Mouse (Mus musculus) ovary, adult 2 months (tissue): ENCODE measurements around the gene Gm20458. TPM values are rescaled to one million over a fixed set of nuclear protein-coding genes. Genes with fewer than 3 reads are reported as not detected.

Experiments used
- polyA plus RNA-seq: library from polyadenylated mRNA; depleted of rRNA; stranded (reverse); fragments of >200 nt; gene quantifications from 2 replicates; pipeline ENCODE4 v1.2.3, GENCODE M21; 2012; rRNA removed

Gene Gm20458
- polyA plus RNA-seq: 92.2 and 115 TPM in 2 replicates

DNA sequence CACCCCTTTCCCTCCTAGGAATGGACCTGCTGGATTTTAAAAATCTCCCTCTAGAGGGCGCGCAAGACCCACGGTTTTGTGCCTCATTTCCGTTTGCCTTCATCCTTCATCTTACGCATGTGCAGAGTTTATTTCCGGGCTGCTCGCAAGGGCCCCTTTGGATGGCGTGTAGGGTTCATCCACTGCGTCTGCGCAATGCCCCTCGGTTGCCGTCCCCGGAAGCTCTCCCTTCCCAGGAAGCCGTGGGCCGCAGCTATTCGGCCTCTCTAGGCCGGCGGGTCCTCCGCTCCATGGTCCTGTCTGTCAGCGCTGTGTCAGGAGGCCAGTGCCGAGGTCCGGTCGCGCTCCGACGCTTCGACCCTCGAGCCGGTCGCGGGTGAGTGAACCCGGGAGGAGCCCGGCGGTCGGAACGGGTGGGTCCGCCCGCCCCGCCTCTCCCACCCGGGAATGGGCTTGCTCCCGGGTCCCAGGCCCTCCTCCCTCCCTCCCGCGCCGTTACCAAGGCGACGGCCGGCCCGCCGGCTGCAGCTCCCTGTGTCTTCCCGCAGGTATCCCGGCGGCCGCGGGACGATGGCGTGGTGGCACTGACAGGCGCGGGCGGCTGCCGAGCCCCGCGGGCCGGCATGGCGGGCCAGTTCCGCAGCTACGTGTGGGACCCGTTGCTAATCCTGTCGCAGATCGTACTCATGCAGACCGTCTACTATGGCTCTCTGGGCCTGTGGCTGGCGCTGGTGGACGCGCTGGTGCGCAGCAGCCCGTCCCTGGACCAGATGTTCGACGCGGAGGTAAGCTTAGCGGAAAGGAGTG lies at the start of gene Gm20458:
TSS of gene Gm20458 (plus strand) at position 223 of the 807 bp plus-strand sequence.

DNA sequence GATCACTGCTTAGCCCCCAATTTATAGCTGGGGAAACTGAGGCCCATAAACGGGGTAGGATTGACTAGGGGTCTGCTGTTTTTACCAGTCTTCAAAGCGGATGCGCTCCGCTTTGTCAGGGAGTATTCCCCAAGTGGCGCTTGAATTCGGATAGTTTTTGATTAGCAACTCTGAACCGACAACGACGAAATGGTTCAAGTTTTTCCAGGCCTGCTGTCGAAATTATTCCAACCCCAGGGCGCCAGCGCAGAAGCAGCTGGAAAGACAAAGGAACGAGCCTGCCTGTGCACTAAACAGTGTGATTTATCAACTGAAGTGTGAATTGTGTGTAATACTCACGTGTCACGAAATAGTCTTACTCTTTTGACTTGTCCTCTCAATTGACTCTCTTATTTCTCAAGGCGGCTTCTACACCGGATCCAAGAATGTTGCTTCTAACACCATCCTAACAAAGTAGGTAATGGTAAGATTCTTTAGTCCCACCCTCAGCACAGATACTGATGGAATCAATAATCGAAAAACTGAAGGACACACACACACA lies 17.2 kb upstream of the Gm20458 start, which contains the start of gene Sdc4:
TSS of gene Sdc4 (minus strand) at position 428 of the 541 bp plus-strand sequence.

DNA sequence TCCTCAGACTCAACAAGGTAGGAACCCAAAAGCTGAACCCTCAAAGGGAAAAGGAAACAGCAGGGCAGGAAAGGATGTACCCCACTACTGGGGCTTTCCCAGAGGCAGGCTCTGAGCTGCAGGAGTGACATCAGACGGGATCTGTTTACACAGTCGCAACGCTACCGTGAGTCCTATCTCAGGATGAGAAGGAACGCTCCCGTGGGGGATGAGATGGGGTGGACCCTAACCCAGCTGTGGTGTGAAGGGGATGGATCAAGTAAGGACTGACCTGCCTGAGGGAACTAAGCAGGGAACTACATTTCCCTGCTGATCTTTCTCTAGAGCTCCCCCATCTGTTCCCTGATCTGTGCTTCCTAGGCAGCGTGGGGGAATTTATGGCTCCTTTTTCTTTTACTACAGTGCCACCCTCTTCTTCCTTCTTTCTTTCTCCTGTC lies 3.9 kb upstream of the Gm20458 start, which contains the start of gene Sys1:
TSS of gene Sys1 (plus strand) at position 101 of the 437 bp plus-strand sequence.

DNA sequence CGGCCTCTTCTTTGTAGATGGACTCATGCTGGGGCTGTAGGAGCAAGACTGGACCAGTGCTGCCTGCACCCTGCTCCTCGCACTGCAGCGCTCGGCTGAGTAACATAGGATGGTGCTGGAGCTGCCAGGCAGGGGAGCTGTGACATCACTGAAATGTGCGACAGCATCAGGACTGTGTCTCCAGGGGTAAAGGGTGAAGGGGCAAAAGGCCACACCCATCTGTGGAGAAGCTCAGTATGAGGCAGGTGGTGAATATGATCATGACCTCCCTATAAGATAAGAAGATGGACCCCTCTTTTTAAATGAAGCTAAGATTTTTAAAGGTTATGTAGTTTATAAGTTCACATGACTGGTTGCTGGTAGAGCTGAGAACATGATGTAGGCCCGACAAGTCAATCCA lies 12.9 kb downstream of the Gm20458 start, which contains the start of gene Trp53tg5:
TSS of gene Trp53tg5 (minus strand) at position 101 of the 400 bp plus-strand sequence.

DNA sequence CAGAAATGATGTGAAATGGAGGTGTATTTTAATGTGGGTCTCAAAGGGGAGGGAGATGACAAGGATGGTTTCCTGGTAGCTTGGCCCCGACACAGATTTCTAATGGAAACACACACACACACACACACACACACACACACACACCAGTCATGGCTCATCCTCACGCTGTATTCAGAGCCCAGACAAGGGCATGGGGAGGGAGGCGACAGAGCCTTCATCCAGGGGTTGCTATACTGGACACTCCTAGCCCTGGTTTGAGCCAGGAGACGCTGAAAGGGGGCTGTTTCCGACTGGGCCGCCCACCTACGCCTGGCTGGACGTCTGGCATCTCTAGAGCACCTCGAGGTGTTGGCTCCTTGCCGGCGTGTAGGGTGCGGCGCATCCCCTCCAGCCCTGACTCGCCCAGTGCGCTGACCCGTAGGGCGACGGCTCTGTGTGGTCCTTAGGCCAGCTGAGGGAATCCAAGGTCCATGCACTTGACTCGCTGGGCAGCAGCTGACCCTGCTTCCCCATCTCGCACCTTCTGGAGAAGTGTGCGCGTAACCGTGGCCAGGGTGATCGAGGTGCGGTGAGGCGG lies 25.0 kb downstream of the Gm20458 start, which contains the start of gene Dbndd2:
TSS of gene Dbndd2 (plus strand) at position 426 of the 577 bp plus-strand sequence.

DNA sequence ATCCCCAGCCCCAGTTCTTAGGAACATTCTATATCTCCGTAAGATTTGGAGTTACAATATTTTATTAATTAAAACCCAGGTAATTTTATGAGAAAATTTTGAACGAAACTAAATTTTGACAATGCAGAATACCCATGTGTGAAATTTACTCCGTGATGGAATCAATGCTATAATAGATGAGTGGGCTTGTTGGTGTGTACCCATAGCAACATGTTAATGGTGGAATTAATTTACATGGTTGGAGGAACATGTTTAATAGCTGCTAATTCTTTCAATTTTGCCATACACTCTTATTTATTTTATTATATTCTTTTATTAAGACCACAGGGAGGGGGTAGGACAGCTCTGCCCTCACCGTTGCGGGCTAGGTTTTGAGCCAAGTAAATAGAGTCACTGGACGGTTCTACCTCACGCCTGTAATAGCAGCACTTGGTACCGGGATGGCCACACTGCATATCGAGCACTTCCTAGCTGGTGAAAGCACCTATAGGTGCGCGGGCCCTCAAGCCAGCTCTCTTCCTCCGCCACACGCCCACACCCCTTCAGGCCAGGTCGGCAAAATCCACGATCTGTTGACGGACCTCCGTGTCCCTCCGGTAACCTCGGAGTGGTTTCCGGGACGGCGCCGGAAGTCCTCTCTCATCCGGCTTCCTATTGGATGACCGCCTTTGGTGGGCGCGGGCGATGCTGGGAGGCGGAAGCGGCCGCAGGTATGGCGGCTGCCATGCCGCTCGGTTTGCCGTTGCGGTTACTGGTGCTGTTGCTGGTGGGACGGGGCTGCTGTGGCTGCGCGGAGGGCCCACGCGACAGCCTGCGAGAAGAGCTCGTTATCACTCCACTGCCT lies 36.3 kb downstream of the Gm20458 start, which contains the start of gene Pigt:
TSS of gene Pigt (plus strand) at position 674 of the 844 bp plus-strand sequence.

Other genes starting within 250 kb of the Gm20458 start
- 8.0 and 12.6 TPM in 2 replicates for gene Wfdc15b, start 239.3 kb upstream of the Gm20458 start, polyA plus RNA-seq
- gene Svs2, start 222.5 kb upstream of the Gm20458 start, polyA plus RNA-seq: not detected in 2 replicates
- gene Svs3b, start 204.3 kb upstream of the Gm20458 start, polyA plus RNA-seq: not detected in 2 replicates
- not detected in 2 replicates for gene Svs4, start 182.5 kb upstream of the Gm20458 start, polyA plus RNA-seq
- not detected in 2 replicates for gene Svs3a, start 171.7 kb upstream of the Gm20458 start, polyA plus RNA-seq
- gene Svs6, start 144.2 kb upstream of the Gm20458 start, polyA plus RNA-seq: not detected in 2 replicates
- gene Svs5, start 128.2 kb upstream of the Gm20458 start, polyA plus RNA-seq: 0.37 TPM in 1 of 2 replicates, not detected in the other
- 13.5 and 15.4 TPM in 2 replicates for gene Slpi, start 71.9 kb upstream of the Gm20458 start, polyA plus RNA-seq
- gene Rbpjl, start 57.8 kb upstream of the Gm20458 start, polyA plus RNA-seq: 0.08 TPM in 1 of 2 replicates, not detected in the other
- gene Matn4, start 55.8 kb upstream of the Gm20458 start, polyA plus RNA-seq: 0.45 and 0.52 TPM in 2 replicates
- 58.9 and 68.8 TPM in 2 replicates for gene Sdc4, start 17.1 kb upstream of the Gm20458 start, polyA plus RNA-seq
- gene Sys1, start 4.0 kb upstream of the Gm20458 start, polyA plus RNA-seq: 190 and 302 TPM in 2 replicates
- gene Trp53tg5, start 12.8 kb downstream of the Gm20458 start, polyA plus RNA-seq: not detected in 2 replicates
- 82.7 and 94.8 TPM in 2 replicates for gene Dbndd2, start 25.1 kb downstream of the Gm20458 start, polyA plus RNA-seq
- gene Pigt, start 36.6 kb downstream of the Gm20458 start, polyA plus RNA-seq: 211 and 273 TPM in 2 replicates
- gene Wfdc2, start 101.4 kb downstream of the Gm20458 start, polyA plus RNA-seq: 222 and 266 TPM in 2 replicates
- not detected in 2 replicates for gene Spint3, start 112.5 kb downstream of the Gm20458 start, polyA plus RNA-seq
- gene Wfdc6a, start 124.5 kb downstream of the Gm20458 start, polyA plus RNA-seq: 1.2 TPM in 2 replicates
- gene Eppin, start 132.6 kb downstream of the Gm20458 start, polyA plus RNA-seq: 1.6 and 1.7 TPM in 2 replicates
- 0.36 and 0.62 TPM in 2 replicates for gene Wfdc6b, start 152.6 kb downstream of the Gm20458 start, polyA plus RNA-seq
- 1.0 and 1.4 TPM in 2 replicates for gene Wfdc8, start 152.7 kb downstream of the Gm20458 start, polyA plus RNA-seq
- gene Wfdc16, start 177.8 kb downstream of the Gm20458 start, polyA plus RNA-seq: 0.33 TPM in 1 of 2 replicates, not detected in the other
- gene Wfdc10, start 195.1 kb downstream of the Gm20458 start, polyA plus RNA-seq: 44.5 and 78.3 TPM in 2 replicates
- not detected in 2 replicates for gene Wfdc9, start 195.6 kb downstream of the Gm20458 start, polyA plus RNA-seq
- gene Wfdc11, start 213.1 kb downstream of the Gm20458 start, polyA plus RNA-seq: not detected in 2 replicates
- gene Wfdc13, start 224.1 kb downstream of the Gm20458 start, polyA plus RNA-seq: 0.49 and 0.74 TPM in 2 replicates
- gene Spint4, start 237.5 kb downstream of the Gm20458 start, polyA plus RNA-seq: not detected in 2 replicates